In the genomic region with DNA sequence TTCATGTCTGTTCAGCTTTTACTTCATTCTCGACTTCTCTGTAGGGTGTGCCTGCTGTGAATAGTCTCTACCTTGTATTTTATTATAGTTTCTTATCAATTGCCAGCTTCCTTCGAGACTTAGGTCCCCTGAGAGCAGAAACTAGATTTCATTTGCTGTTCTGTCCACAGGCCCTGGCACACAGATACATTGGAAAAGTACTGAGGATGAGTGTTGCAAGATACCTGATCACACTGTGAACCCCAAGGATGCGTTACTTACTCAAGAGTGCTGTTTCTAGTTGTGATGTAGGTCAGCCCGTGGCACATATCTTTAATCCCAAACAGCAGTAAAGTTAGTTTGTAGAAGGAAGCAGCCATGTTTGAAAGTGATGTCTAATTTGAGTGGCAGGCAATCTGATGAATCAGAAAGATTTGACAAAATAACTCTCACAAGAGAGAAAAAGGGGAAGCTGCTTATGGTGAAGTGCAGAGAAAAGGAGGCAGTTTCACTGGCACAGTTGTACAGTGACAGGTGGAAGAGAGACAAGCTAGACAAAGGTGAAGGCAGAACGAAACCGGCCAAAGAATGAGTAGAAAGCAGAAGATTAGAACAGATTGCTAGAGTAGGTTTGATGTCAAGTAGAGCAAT, we compare ENCODE assay signal across 19 mouse cellular contexts. TPM values are rescaled to one million over a fixed set of nuclear protein-coding genes. Genes with fewer than 3 reads are reported as not detected.
DNase-seq lines count a peak whose midpoint lies in the region; ATAC-seq lines count a peak whose summit lies in the region.
"Had no signal": no experiment of that assay in that cellular context is flagged by ENCODE, and none has a peak within 500 bp of the region (broad histone marks: within the 10 kb centered on the region; RNA-seq: fewer than 3 reads in every experiment).

No protein-coding gene starts in this region.

- 0 out of 2 replicates have a peak overlapping the region, but pooled peaks have one; percentile 36 for H3K9ac ChIP-seq in heart, embryonic 12.5 days
- no peak overlapping the region for H3K9ac ChIP-seq in midbrain, embryonic 13.5 days (replicated peaks)
- no peak overlapping the region for H3K9ac ChIP-seq in midbrain, embryonic 11.5 days (ENCODE audit: low read length)
- H3K9ac ChIP-seq in intestine, embryonic 16.5 days (ENCODE audit: low read depth, low read length) = no peak overlapping the region
- H3K9ac ChIP-seq: forebrain, embryonic 15.5 days; neural tube, embryonic 12.5 days had no signal

- peaks cover 48% of the 10 kb centered on the region for H3K36me3 ChIP-seq in heart, embryonic 12.5 days
- H3K36me3 ChIP-seq in midbrain, embryonic 13.5 days = peaks cover 32% of the 10 kb centered on the region
- peaks cover 17% of the 10 kb centered on the region for H3K36me3 ChIP-seq in midbrain, embryonic 11.5 days (ENCODE audit: control insufficient read depth, insufficient read depth, low read length)
- H3K36me3 ChIP-seq in intestine, embryonic 16.5 days (ENCODE audit: control insufficient read depth, insufficient read depth, low read length) = 0 out of 2 replicates have a peak, but pooled peaks cover 5% of the 10 kb centered on the region

- ATAC-seq in heart, embryonic 12.5 days (ENCODE audit: insufficient number of reproducible peaks, low FRiP score) = no peak
- ATAC-seq in midbrain, embryonic 13.5 days = no peak
- ATAC-seq in midbrain, embryonic 11.5 days (ENCODE audit: low FRiP score) = no peak
- no peak for ATAC-seq in intestine, embryonic 16.5 days
- no peak for ATAC-seq in erythroid progenitor cell, adult 5-6 weeks (replicated peaks; ENCODE audit: low FRiP score, poor library complexity, severe bottlenecking)
- ATAC-seq: forebrain, embryonic 15.5 days had no signal

- H3K27me3 ChIP-seq in heart, embryonic 12.5 days (replicated peaks) = no peaks in the 10 kb centered on the region
- H3K27me3 ChIP-seq in midbrain, embryonic 13.5 days = no peaks in the 10 kb centered on the region
- no peaks in the 10 kb centered on the region for H3K27me3 ChIP-seq in midbrain, embryonic 11.5 days (ENCODE audit: control insufficient read depth, insufficient read depth, low read length)
- H3K27me3 ChIP-seq in intestine, embryonic 16.5 days (replicated peaks; ENCODE audit: control insufficient read depth, insufficient read depth, low read length) = no peaks in the 10 kb centered on the region
- H3K27me3 ChIP-seq: forebrain, embryonic 15.5 days; neural tube, embryonic 12.5 days had no signal

- 76% methylated on average over 6 of the region's 6 CpGs for WGBS in heart, embryonic 12.5 days
- WGBS in midbrain, embryonic 13.5 days = 89% methylated on average over 6 of the region's 6 CpGs
- WGBS in midbrain, embryonic 11.5 days = 86% methylated on average over 6 of the region's 6 CpGs
- 68% methylated on average over 6 of the region's 6 CpGs for WGBS in intestine, embryonic 16.5 days

- H3K4me2 ChIP-seq in heart, embryonic 12.5 days = 0 out of 2 replicates have a peak overlapping the region, but pooled peaks have one; percentile 10
- H3K4me2 ChIP-seq in midbrain, embryonic 13.5 days (replicated peaks) = 0 out of 2 replicates have a peak overlapping the region, but pooled peaks have one; percentile 3
- no peak overlapping the region for H3K4me2 ChIP-seq in midbrain, embryonic 11.5 days
- no peak overlapping the region for H3K4me2 ChIP-seq in intestine, embryonic 16.5 days (ENCODE audit: low read depth, low read length)
- H3K4me2 ChIP-seq: forebrain, embryonic 15.5 days; neural tube, embryonic 12.5 days had no signal

- intact Hi-C loops in heart, postnatal 14 days (cut with DNase I) = no loop called here

- peaks cover 36% of the 10 kb centered on the region for H3K4me1 ChIP-seq in heart, embryonic 12.5 days (replicated peaks)
- H3K4me1 ChIP-seq in midbrain, embryonic 13.5 days (replicated peaks) = peaks cover 32% of the 10 kb centered on the region
- H3K4me1 ChIP-seq in midbrain, embryonic 11.5 days (ENCODE audit: control insufficient read depth, insufficient read depth, low read length) = peaks cover 11% of the 10 kb centered on the region
- peaks cover 27% of the 10 kb centered on the region for H3K4me1 ChIP-seq in intestine, embryonic 16.5 days (ENCODE audit: control insufficient read depth, insufficient read depth, low read length)

- DNase-seq in heart, postnatal 14 days = no peak
- no peak for DNase-seq in midbrain, embryonic 11.5 days (ENCODE audit: low spot score, missing footprints)
- no peak for DNase-seq in layer of hippocampus, postnatal 14 days (ENCODE audit: low spot score in 2 of 2)
- no peak for DNase-seq in cerebellum, adult 9-11 months
- DNase-seq: cerebellum, postnatal 10 days; gastrocnemius, postnatal 10 days; heart, postnatal 4 days; lung, postnatal 36 days; midbrain, embryonic 14.5 days; retina, postnatal 1 day had no signal

- no peak overlapping the region for H3K4me3 ChIP-seq in heart, embryonic 12.5 days
- no peak overlapping the region for H3K4me3 ChIP-seq in midbrain, embryonic 13.5 days (replicated peaks)
- H3K4me3 ChIP-seq in midbrain, embryonic 11.5 days (ENCODE audit: low read depth, low read length) = no peak overlapping the region
- no peak overlapping the region for H3K4me3 ChIP-seq in intestine, embryonic 16.5 days (ENCODE audit: low read length)
- H3K4me3 ChIP-seq: forebrain, embryonic 15.5 days; neural tube, embryonic 12.5 days had no signal

- H3K27ac ChIP-seq in heart, embryonic 12.5 days (ENCODE audit: poor library complexity, severe bottlenecking) = no peak overlapping the region
- no peak overlapping the region for H3K27ac ChIP-seq in midbrain, embryonic 13.5 days
- no peak overlapping the region for H3K27ac ChIP-seq in midbrain, embryonic 11.5 days (ENCODE audit: low read depth, low read length)
- H3K27ac ChIP-seq in intestine, embryonic 16.5 days (ENCODE audit: low read length) = peak overlapping the region; percentile 40
- H3K27ac ChIP-seq: forebrain, embryonic 15.5 days; neural tube, embryonic 12.5 days had no signal

- no peaks in the 10 kb centered on the region for H3K9me3 ChIP-seq in heart, embryonic 12.5 days (replicated peaks)
- H3K9me3 ChIP-seq in midbrain, embryonic 13.5 days = no peaks in the 10 kb centered on the region
- H3K9me3 ChIP-seq in midbrain, embryonic 11.5 days (ENCODE audit: control insufficient read depth, low read length) = no peaks in the 10 kb centered on the region
- H3K9me3 ChIP-seq in intestine, embryonic 16.5 days (ENCODE audit: control insufficient read depth, low read length) = no peaks in the 10 kb centered on the region
- H3K9me3 ChIP-seq: forebrain, embryonic 15.5 days; neural tube, embryonic 12.5 days had no signal

RNA-seq across cellular contexts. Expression of gene Ppat, which starts 3.0 kb away (rescaled TPM):
- 33.2 and 34.1 TPM in 2 replicates for polyA plus RNA-seq in heart, embryonic 12.5 days (2016; fragmentation: Nextera tagmentation; extraction: Ambion mirVana)
- 10 to 100 TPM; 12.6 to 13.5 TPM for total RNA-seq in heart, postnatal 14 days (2021)
- 13.5 and 14.4 TPM in 2 replicates for polyA plus RNA-seq in midbrain, embryonic 13.5 days (2015; fragmentation: Nextera tagmentation; extraction: Ambion mirVana)
- polyA plus RNA-seq in midbrain, embryonic 11.5 days (2014; fragmentation: Nextera tagmentation; extraction: Ambion mirVana) = 39.5 and 39.6 TPM in 2 replicates
- 21.0 and 22.1 TPM in 2 replicates for polyA plus RNA-seq in intestine, embryonic 16.5 days (2015; fragmentation: Nextera tagmentation; extraction: Ambion mirVana)
- 10 to 100 TPM; 13.8 to 14.5 TPM for total RNA-seq in layer of hippocampus, postnatal 14 days (2021)
- total RNA-seq in erythroid progenitor cell, adult 5-6 weeks (2015; ENCODE audit: low replicate concordance) = 6.8 and 12.2 TPM in 2 replicates
- total RNA-seq in erythroid progenitor cell, adult 5-6 weeks (2017; ENCODE audit: low replicate concordance) = 15.1 and 17.4 TPM in 2 replicates

RNA-seq across cellular contexts. Expression of gene Paics, which starts 3.3 kb away (rescaled TPM):
- polyA plus RNA-seq in heart, embryonic 12.5 days (2016; fragmentation: Nextera tagmentation; extraction: Ambion mirVana) = 243 and 251 TPM in 2 replicates
- 100 to 1,000 TPM; 142 to 144 TPM for total RNA-seq in heart, postnatal 14 days (2021)
- 204 and 205 TPM in 2 replicates for polyA plus RNA-seq in midbrain, embryonic 13.5 days (2015; fragmentation: Nextera tagmentation; extraction: Ambion mirVana)
- 417 and 427 TPM in 2 replicates for polyA plus RNA-seq in midbrain, embryonic 11.5 days (2014; fragmentation: Nextera tagmentation; extraction: Ambion mirVana)
- polyA plus RNA-seq in intestine, embryonic 16.5 days (2015; fragmentation: Nextera tagmentation; extraction: Ambion mirVana) = 150 and 169 TPM in 2 replicates
- 10 to 100 TPM; 87.7 to 95.4 TPM for total RNA-seq in layer of hippocampus, postnatal 14 days (2021)
- total RNA-seq in erythroid progenitor cell, adult 5-6 weeks (2015; ENCODE audit: low replicate concordance) = 105 and 119 TPM in 2 replicates
- total RNA-seq in erythroid progenitor cell, adult 5-6 weeks (2017; ENCODE audit: low replicate concordance) = 75.2 and 130 TPM in 2 replicates

RNA-seq across cellular contexts. Expression of gene Srp72, which starts 20.1 kb away (rescaled TPM):
- polyA plus RNA-seq in heart, embryonic 12.5 days (2016; fragmentation: Nextera tagmentation; extraction: Ambion mirVana) = 42.3 and 45.1 TPM in 2 replicates
- 10 to 100 TPM; 61.7 to 66.3 TPM for total RNA-seq in heart, postnatal 14 days (2021)
- 77.5 and 87.5 TPM in 2 replicates for polyA plus RNA-seq in midbrain, embryonic 13.5 days (2015; fragmentation: Nextera tagmentation; extraction: Ambion mirVana)
- 71.9 and 74.5 TPM in 2 replicates for polyA plus RNA-seq in midbrain, embryonic 11.5 days (2014; fragmentation: Nextera tagmentation; extraction: Ambion mirVana)
- 80.8 and 90.7 TPM in 2 replicates for polyA plus RNA-seq in intestine, embryonic 16.5 days (2015; fragmentation: Nextera tagmentation; extraction: Ambion mirVana)
- total RNA-seq in layer of hippocampus, postnatal 14 days (2021) = 100 to 1,000 TPM; 121 to 128 TPM
- 41.4 and 41.5 TPM in 2 replicates for total RNA-seq in erythroid progenitor cell, adult 5-6 weeks (2015; ENCODE audit: low replicate concordance)
- 28.4 and 102 TPM in 2 replicates for total RNA-seq in erythroid progenitor cell, adult 5-6 weeks (2017; ENCODE audit: low replicate concordance)

RNA-seq across cellular contexts. Expression of gene Aasdh, which starts 49.1 kb away (rescaled TPM):
- polyA plus RNA-seq in heart, embryonic 12.5 days (2016; fragmentation: Nextera tagmentation; extraction: Ambion mirVana) = 16.4 and 17.8 TPM in 2 replicates
- total RNA-seq in heart, postnatal 14 days (2021) = 10 to 100 TPM; 12.8 to 13.6 TPM
- 24.8 and 26.2 TPM in 2 replicates for polyA plus RNA-seq in midbrain, embryonic 13.5 days (2015; fragmentation: Nextera tagmentation; extraction: Ambion mirVana)
- 15.6 and 17.3 TPM in 2 replicates for polyA plus RNA-seq in midbrain, embryonic 11.5 days (2014; fragmentation: Nextera tagmentation; extraction: Ambion mirVana)
- 13.6 and 15.0 TPM in 2 replicates for polyA plus RNA-seq in intestine, embryonic 16.5 days (2015; fragmentation: Nextera tagmentation; extraction: Ambion mirVana)
- total RNA-seq in layer of hippocampus, postnatal 14 days (2021) = 10 to 100 TPM; 20.3 to 25.9 TPM
- 2.5 and 24.9 TPM in 2 replicates for total RNA-seq in erythroid progenitor cell, adult 5-6 weeks (2015; ENCODE audit: low replicate concordance)
- total RNA-seq in erythroid progenitor cell, adult 5-6 weeks (2017; ENCODE audit: low replicate concordance) = 6.3 and 12.6 TPM in 2 replicates

RNA-seq across cellular contexts. Expression of gene Arl9, which starts 49.5 kb away (rescaled TPM):
- polyA plus RNA-seq in heart, embryonic 12.5 days (2016; fragmentation: Nextera tagmentation; extraction: Ambion mirVana) = not detected in 2 replicates
- total RNA-seq in heart, postnatal 14 days (2021) = not detected
- not detected in 2 replicates for polyA plus RNA-seq in midbrain, embryonic 13.5 days (2015; fragmentation: Nextera tagmentation; extraction: Ambion mirVana)
- polyA plus RNA-seq in midbrain, embryonic 11.5 days (2014; fragmentation: Nextera tagmentation; extraction: Ambion mirVana) = 0.37 TPM in 1 of 2 replicates, not detected in the other
- not detected in 2 replicates for polyA plus RNA-seq in intestine, embryonic 16.5 days (2015; fragmentation: Nextera tagmentation; extraction: Ambion mirVana)
- not detected for total RNA-seq in layer of hippocampus, postnatal 14 days (2021)
- not detected in 2 replicates for total RNA-seq in erythroid progenitor cell, adult 5-6 weeks (2015; ENCODE audit: low replicate concordance)
- total RNA-seq in erythroid progenitor cell, adult 5-6 weeks (2017; ENCODE audit: low replicate concordance) = not detected in 2 replicates
- total RNA-seq: gastrocnemius, postnatal 10 days; heart, postnatal 4 days; layer of hippocampus, adult 18-20 months; left cerebral cortex, postnatal 36 days had no signal
- polyA plus RNA-seq: forebrain, embryonic 15.5 days; intestine, embryonic 14.5 days; midbrain, embryonic 14.5 days; neural tube, embryonic 12.5 days had no signal

Comparison
In these comparisons a context has a peak if more than half of its experiments do, and no peak if none do; other contexts are left out.
1. H3K4me2 ChIP-seq: peak in heart, embryonic 12.5 days (single experiment) and midbrain, embryonic 13.5 days (single experiment); none in midbrain, embryonic 11.5 days (single experiment) and intestine, embryonic 16.5 days (single experiment).